9 mouse cellular contexts compared by ENCODE assay signal in genomic region chr15:78239453-78239852, GRCm38 (mm10). TPM values are rescaled to one million over a fixed set of nuclear protein-coding genes. Genes with fewer than 3 reads are reported as not detected.
A peak's percentile ranks its signal among the peaks of the same experiment; 100 is the strongest.
DNase-seq lines count a peak whose midpoint lies in the region; ATAC-seq and TF ChIP-seq lines count a peak whose summit lies in the region.
"Had no signal": no experiment of that assay in that cellular context is flagged by ENCODE, and none has a peak within 500 bp of the region (broad histone marks: within the 10 kb centered on the region; RNA-seq: fewer than 3 reads in every experiment).

No protein-coding gene starts in this region.

- no peak overlapping the region for H3K9ac ChIP-seq in heart, postnatal 0 days (replicated peaks; ENCODE audit: low read depth, low read length)
- H3K9ac ChIP-seq: embryonic facial prominence, embryonic 15.5 days had no signal

- peak; percentile 80 for DNase-seq in heart, postnatal 0 days (ENCODE audit: low spot score)
- DNase-seq in heart, adult 11 months = no peak
- peak; percentile 82 for DNase-seq in CD4-positive helper T cell, adult 2 months (ENCODE audit: low read depth, low spot score)
- DNase-seq in adrenal gland, postnatal 10 days = peak; percentile 78
- peak; percentile 90 for DNase-seq in embryo, embryonic 11 days
- DNase-seq in layer of hippocampus, adult 2 months (ENCODE audit: low spot score in 2 of 2) = peak; percentile 44 to 77

- no peak for TF ChIP-seq POLR2A in testis, adult 2 months (IDR thresholded peaks at IDR 0.05; ENCODE audit: control insufficient read depth, low read depth, low read length)

- no peaks in the 10 kb centered on the region for H3K36me3 ChIP-seq in heart, postnatal 0 days (replicated peaks; ENCODE audit: control insufficient read depth, insufficient read depth, low read length)
- H3K36me3 ChIP-seq in testis, adult 2 months (ENCODE audit: control insufficient read depth, insufficient read depth, low read length) = no peaks in the 10 kb centered on the region
- H3K36me3 ChIP-seq: embryonic facial prominence, embryonic 15.5 days had no signal

- H3K27me3 ChIP-seq in heart, postnatal 0 days (ENCODE audit: control insufficient read depth, insufficient read depth, low read length) = 0 out of 2 replicates have a peak, but pooled peaks cover 3% of the 10 kb centered on the region
- H3K27me3 ChIP-seq in testis, adult 2 months (ENCODE audit: control insufficient read depth, insufficient read depth, low read length) = no peaks in the 10 kb centered on the region

- ATAC-seq in heart, postnatal 0 days (ENCODE audit: insufficient read depth, low read depth) = no peak
- peak; percentile 75 for ATAC-seq in megakaryocyte-erythroid progenitor cell, adult 5-6 weeks (replicated peaks; ENCODE audit: low FRiP score, low TSS enrichment, poor library complexity, severe bottlenecking)

- no peak overlapping the region for H3K4me3 ChIP-seq in heart, postnatal 0 days (ENCODE audit: low read depth, low read length)
- no peak overlapping the region for H3K4me3 ChIP-seq in layer of hippocampus, adult 2 months
- H3K4me3 ChIP-seq in testis, adult 2 months (ENCODE audit: control insufficient read depth, low read depth, low read length) = no peak overlapping the region
- H3K4me3 ChIP-seq: embryonic facial prominence, embryonic 15.5 days had no signal

- no peaks in the 10 kb centered on the region for H3K9me3 ChIP-seq in heart, postnatal 0 days (replicated peaks; ENCODE audit: control insufficient read depth, low read length)
- H3K9me3 ChIP-seq: embryonic facial prominence, embryonic 15.5 days had no signal

- peaks cover 15% of the 10 kb centered on the region for H3K4me1 ChIP-seq in heart, postnatal 0 days (ENCODE audit: control insufficient read depth, insufficient read depth)
- H3K4me1 ChIP-seq in testis, adult 2 months (ENCODE audit: control insufficient read depth, insufficient read depth, low read length) = no peaks in the 10 kb centered on the region; the same call in none of the 2 replicates
- H3K4me1 ChIP-seq: embryonic facial prominence, embryonic 15.5 days had no signal

- 24% methylated on average over 10 of the region's 10 CpGs for WGBS in heart, postnatal 0 days

- no peak for TF ChIP-seq EP300 in heart, postnatal 0 days (IDR thresholded peaks at IDR 0.05; ENCODE audit: low read depth)

- no peak overlapping the region for H3K4me2 ChIP-seq in heart, postnatal 0 days (ENCODE audit: low read depth, low read length)
- H3K4me2 ChIP-seq: embryonic facial prominence, embryonic 15.5 days had no signal

- H3K27ac ChIP-seq in heart, postnatal 0 days (ENCODE audit: low read depth) = no peak overlapping the region
- no peak overlapping the region for H3K27ac ChIP-seq in layer of hippocampus, adult 2 months
- no peak overlapping the region for H3K27ac ChIP-seq in testis, adult 2 months (ENCODE audit: control insufficient read depth, insufficient read depth, low read depth, low read length)
- H3K27ac ChIP-seq: embryonic facial prominence, embryonic 15.5 days had no signal

- TF ChIP-seq CTCF in heart, postnatal 0 days (IDR thresholded peaks at IDR 0.05; ENCODE audit: low read depth) = peak; percentile 96
- peak; percentile 99 for TF ChIP-seq CTCF in layer of hippocampus, adult 2 months (conservative IDR thresholded peaks at IDR 0.05)
- TF ChIP-seq CTCF in testis, adult 2 months (IDR thresholded peaks at IDR 0.05; ENCODE audit: control insufficient read depth, insufficient read depth, insufficient replicate concordance, low read depth, low read length) = peak; percentile 80

RNA-seq across cellular contexts. Expression of gene Ncf4, which starts 5.1 kb away (rescaled TPM):
- 1.3 and 2.3 TPM in 2 replicates for total RNA-seq in heart, postnatal 0 days (2014; rRNA removed; ENCODE audit: low replicate concordance)
- polyA plus RNA-seq in heart, postnatal 0 days (2015; fragmentation: Nextera tagmentation; extraction: Ambion mirVana) = 1.5 and 2.2 TPM in 2 replicates
- 1 to 10 TPM; 4.1 to 6.3 TPM for total RNA-seq in adrenal gland, postnatal 10 days (2021)
- total RNA-seq in layer of hippocampus, adult 2 months (2021) = 1 to 10 TPM in 1 of 2 experiments, under 1 TPM in 1; 0.69 to 2.0 TPM
- total RNA-seq in megakaryocyte-erythroid progenitor cell, adult 5-6 weeks (2014; fragmentation: Nextera tagmentation) = 2.9 and 6.6 TPM in 2 replicates
- 4.8 TPM in 2 replicates for total RNA-seq in megakaryocyte-erythroid progenitor cell, adult 5-6 weeks (2017)
- polyA plus RNA-seq in testis, adult 2 months (2012; rRNA removed) = 0.68 and 1.9 TPM in 2 replicates

RNA-seq across cellular contexts. Expression of gene Pvalb, which starts 33.3 kb away (rescaled TPM):
- not detected in 2 replicates for total RNA-seq in heart, postnatal 0 days (2014; rRNA removed; ENCODE audit: low replicate concordance)
- polyA plus RNA-seq in heart, postnatal 0 days (2015; fragmentation: Nextera tagmentation; extraction: Ambion mirVana) = 1.9 and 2.1 TPM in 2 replicates
- total RNA-seq in adrenal gland, postnatal 10 days (2021) = 100 to 1,000 TPM; 132 to 141 TPM
- 10 to 100 TPM; 57.3 to 63.3 TPM for total RNA-seq in layer of hippocampus, adult 2 months (2021)
- not detected in 2 replicates for total RNA-seq in megakaryocyte-erythroid progenitor cell, adult 5-6 weeks (2014; fragmentation: Nextera tagmentation)
- not detected in 2 replicates for total RNA-seq in megakaryocyte-erythroid progenitor cell, adult 5-6 weeks (2017)
- polyA plus RNA-seq in testis, adult 2 months (2012; rRNA removed) = not detected in 2 replicates
- polyA plus RNA-seq: embryonic facial prominence, embryonic 15.5 days had no signal

Comparison
In these comparisons a context has a peak if more than half of its experiments do, and no peak if none do; other contexts are left out.
1. RNA of gene Pvalb, which starts 33.3 kb away (total RNA-seq): 132 to 141 TPM in adrenal gland, postnatal 10 days and 57.3 to 63.3 TPM in layer of hippocampus, adult 2 months; not detected in heart, postnatal 0 days and not detected in megakaryocyte-erythroid progenitor cell, adult 5-6 weeks; every median in the first group is over 10 times any median in the second.
2. Peak in every context shown above with its lines, with median percentiles within 50 percentile points of each other: CTCF ChIP-seq.